Mouse (Mus musculus) ES-Bruce4 (cell line): ENCODE measurements around the gene Dnaaf3.

Source experiments
- CTCF ChIP-seq: IDR thresholded peaks from one replicate; pipeline ENCODE4 v1.8.1; 2011; ENCODE audit warnings: low read depth, low read length
- POLR2A ChIP-seq: IDR thresholded peaks from one replicate; pipeline ENCODE4 v1.8.1; 2011; ENCODE audit warnings: low read length; ENCODE audit not compliant: insufficient read depth

DNA sequence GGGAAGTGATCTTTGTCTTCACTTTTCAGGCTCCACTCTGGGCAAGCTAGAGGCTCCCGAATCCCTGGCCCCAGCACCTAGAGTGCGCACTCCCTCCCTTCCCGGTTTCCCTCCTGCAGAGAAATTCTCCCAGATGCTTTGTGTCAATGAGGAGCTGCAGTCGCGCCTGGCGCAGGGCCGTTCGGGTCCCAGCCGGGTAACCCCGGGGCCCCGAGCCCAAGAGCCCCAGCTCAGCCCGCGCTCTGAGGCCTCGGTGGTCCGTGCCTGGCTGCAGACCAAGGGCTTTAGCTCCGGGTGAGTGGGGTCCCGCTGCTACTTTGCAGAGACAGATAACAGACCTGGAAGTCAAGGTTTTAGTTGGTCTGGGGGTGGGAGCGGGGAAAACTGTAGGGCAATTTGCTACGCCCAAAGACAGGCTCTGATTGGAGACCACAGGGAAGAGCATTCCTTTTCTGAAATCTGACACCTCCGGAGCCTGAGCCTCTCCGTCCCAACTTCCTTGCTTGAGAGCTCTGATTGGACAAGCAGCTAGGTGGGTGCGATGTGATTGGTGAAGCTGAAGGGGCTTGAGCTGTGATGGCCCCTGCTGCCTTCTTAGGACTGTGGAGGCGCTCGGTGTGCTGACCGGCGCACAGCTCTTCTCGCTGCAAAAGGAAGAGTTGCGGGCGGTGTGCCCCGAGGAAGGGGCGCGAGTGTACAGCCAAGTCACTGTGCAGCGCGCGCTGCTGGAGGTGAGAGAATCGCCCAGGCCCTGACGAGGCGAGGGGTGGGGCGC, 54.0 kb downstream of the Dnaaf3 start:
- TF ChIP-seq CTCF (no peak), POLR2A (no peak)
